Mouse (Mus musculus) spleen, postnatal 36 days (tissue): Measurements from ENCODE around the gene Cnksr1.

Source experiments
- DNase-seq, 2 experiments: peaks; one replicate each; pipeline ENCODE4 v3.0.0; 2022; ENCODE audit warnings: low spot score in 2 of 2, mixed read lengths in 1 of 2

Gene Cnksr1

GRCm38 (mm10) chr4:134203340-134203896 is 34.8 kb downstream of the Cnksr1 start:
- DNase-seq = no peak

GRCm38 (mm10) chr4:134202904-134203303 is 35.3 kb downstream of the Cnksr1 start, which contains the start of gene Gm7534:
TSS of gene Gm7534 (minus strand) at chr4:134203004.
- DNase-seq = no peak

GRCm38 (mm10) chr4:134199371-134199770 is 38.8 kb downstream of the Cnksr1 start:
- no peak for DNase-seq

- no peak for DNase-seq
These were observed 51.9 kb downstream of the Cnksr1 start for GRCm38 (mm10) chr4:134186268-134186667.

- no peak for DNase-seq
These were observed 52.6 kb downstream of the Cnksr1 start for GRCm38 (mm10) chr4:134185569-134185968.

- DNase-seq = no peak
These were observed 54.5 kb downstream of the Cnksr1 start for GRCm38 (mm10) chr4:134183711-134184110.

- DNase-seq = peak; percentile 26 to 52
These were observed 56.4 kb downstream of the Cnksr1 start for GRCm38 (mm10) chr4:134181825-134182224.

- DNase-seq = peak in 1 of 2 experiments; percentile 38
These were observed 57.1 kb downstream of the Cnksr1 start for GRCm38 (mm10) chr4:134181112-134181511.
